8 mouse cellular contexts compared by ENCODE assay signal in the genomic region with DNA sequence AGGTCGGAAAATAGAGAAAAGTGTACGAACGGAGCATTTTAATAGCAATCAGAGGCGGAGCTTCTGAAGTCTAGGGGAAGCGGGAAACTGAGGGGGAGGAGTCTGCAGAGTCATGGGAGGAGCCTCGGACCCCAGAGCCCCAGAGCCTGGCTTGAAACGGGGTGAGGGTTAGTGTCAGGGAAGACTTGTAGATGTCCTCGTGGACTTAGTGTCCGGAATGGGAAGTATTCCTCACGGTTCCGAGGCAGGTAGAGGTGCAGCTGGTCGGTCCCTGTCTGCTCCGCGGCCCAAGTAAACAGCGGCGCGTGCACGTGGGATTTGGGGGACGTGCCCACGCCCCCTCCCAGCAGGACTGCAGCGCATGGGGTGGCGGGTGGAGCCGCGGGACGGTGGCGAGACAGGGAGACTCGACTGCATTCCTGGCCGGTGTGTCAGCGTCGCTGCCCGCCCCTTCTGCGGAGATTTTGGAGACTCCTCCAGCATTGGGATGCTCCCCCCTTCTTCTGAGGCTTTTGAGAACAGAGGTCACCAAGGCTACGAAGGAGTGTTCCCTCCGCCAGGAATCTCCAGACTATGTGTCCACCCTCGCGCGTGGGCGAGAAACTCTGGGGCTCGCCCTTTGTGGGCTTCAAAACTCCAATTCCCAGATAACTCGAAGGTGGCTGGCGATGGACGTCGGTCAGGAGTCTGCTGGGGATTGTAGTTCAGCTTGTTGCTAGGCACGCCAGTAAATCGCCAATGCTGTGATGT. TPM values are rescaled to one million over a fixed set of nuclear protein-coding genes. Genes with fewer than 3 reads are reported as not detected.
A peak's percentile ranks its signal among the peaks of the same experiment; 100 is the strongest.
DNase-seq lines count a peak whose midpoint lies in the region; ATAC-seq and TF ChIP-seq lines count a peak whose summit lies in the region.

No protein-coding gene starts in this region.

- no peak for TF ChIP-seq POLR2A in cerebellum, adult 2 months (IDR thresholded peaks at IDR 0.05; ENCODE audit: borderline replicate concordance, insufficient read depth, low read length)

- ATAC-seq in Patski, result peak; percentile 49
- ATAC-seq in forebrain, embryonic 16.5 days, result peak; percentile 73
- peak; percentile 73 for ATAC-seq in lung, embryonic 14.5 days (ENCODE audit: insufficient read depth)

- H3K9me3 ChIP-seq in forebrain, embryonic 16.5 days (ENCODE audit: control insufficient read depth, low read length), result no peaks in the 10 kb centered on the region
- H3K9me3 ChIP-seq in lung, embryonic 14.5 days (ENCODE audit: low read depth, low read length), result no peaks in the 10 kb centered on the region

- intact Hi-C loops in heart, postnatal 25 days (cut with DNase I), result loop anchor here (5.0 kb wide), 1 partner anchor 63 kb away; no protein-coding TSS in a partner anchor

- H3K4me1 ChIP-seq in cerebellum, adult 2 months (ENCODE audit: control insufficient read depth, insufficient read depth, low read length), result 0 out of 2 replicates have a peak, but pooled peaks cover 5% of the 10 kb centered on the region
- peaks cover 29% of the 10 kb centered on the region for H3K4me1 ChIP-seq in forebrain, embryonic 16.5 days (replicated peaks; ENCODE audit: control insufficient read depth, insufficient read depth, low read length)
- peaks cover 8% of the 10 kb centered on the region; the same call in 1 of the 2 replicates for H3K4me1 ChIP-seq in lung, embryonic 14.5 days (ENCODE audit: insufficient read depth)

- H3K9ac ChIP-seq in forebrain, embryonic 16.5 days (replicated peaks; ENCODE audit: low read depth, low read length), result peak overlapping the region; percentile 52
- peak overlapping the region; percentile 63 for H3K9ac ChIP-seq in lung, embryonic 14.5 days

- in situ Hi-C loops in Patski (cut with MboI; ENCODE audit: low pct_unique_long_range_greater_than_20kb), result no loop called here

- POLR2A ChIA-PET in Patski (lab: Charles Lee), result interaction anchor here (0.9 to 1.8 kb wide), 4 partner anchors 13 to 90 kb away, joined by 3 to 5 read pairs (median 4); no protein-coding TSS in a partner anchor

- peak overlapping the region; percentile 2; the same call in 1 of the 2 replicates for H3K27ac ChIP-seq in cerebellum, adult 2 months (ENCODE audit: insufficient read depth, low read length)
- peak overlapping the region; percentile 29 for H3K27ac ChIP-seq in forebrain, embryonic 16.5 days (ENCODE audit: low read length)
- H3K27ac ChIP-seq in lung, embryonic 14.5 days (ENCODE audit: low read depth), result peak overlapping the region; percentile 62

- peak overlapping the region; percentile 96 for H3K4me3 ChIP-seq in cerebellum, adult 2 months (replicated peaks; ENCODE audit: insufficient read depth, low read depth, low read length)
- H3K4me3 ChIP-seq in forebrain, embryonic 16.5 days (replicated peaks; ENCODE audit: low read length), result peak overlapping the region; percentile 49
- peak overlapping the region; percentile 64 for H3K4me3 ChIP-seq in lung, embryonic 14.5 days (ENCODE audit: low read depth, low read length)

- CTCF ChIA-PET in Patski (lab: Charles Lee), result interaction anchor here (0.9 to 5.8 kb wide), 4 partner anchors 11 to 18 kb away, joined by 3 to 38 read pairs (median 8); no protein-coding TSS in a partner anchor

- DNase-seq in Patski (ENCODE audit: low read depth, low spot score), result no peak
- peak; percentile 75 to 78 for DNase-seq in cerebellum, adult 2 months
- DNase-seq in heart, postnatal 25 days (ENCODE audit: low spot score), result peak; percentile 69
- DNase-seq in layer of hippocampus, adult 18-20 months (ENCODE audit: low spot score in 2 of 2), result peak; percentile 70 to 80
- DNase-seq in lung, embryonic 14.5 days, result peak; percentile 92
- DNase-seq in ovary, postnatal 36 days (ENCODE audit: low spot score), result peak; percentile 66
- DNase-seq in thymus, postnatal 4 days, result peak; percentile 78

- WGBS in cerebellum, adult 2 months, result under 1% methylated on average over 45 of the region's 45 CpGs
- under 1% methylated on average over 45 of the region's 45 CpGs for WGBS in forebrain, embryonic 16.5 days
- under 1% methylated on average over 45 of the region's 45 CpGs for WGBS in lung, embryonic 14.5 days

- no peaks in the 10 kb centered on the region for H3K27me3 ChIP-seq in Patski
- no peaks in the 10 kb centered on the region for H3K27me3 ChIP-seq in cerebellum, adult 2 months (ENCODE audit: control insufficient read depth, insufficient read depth, low read length)
- H3K27me3 ChIP-seq in forebrain, embryonic 16.5 days (replicated peaks; ENCODE audit: control insufficient read depth, insufficient read depth, low read length), result no peaks in the 10 kb centered on the region; the same call in 1 of the 2 replicates
- H3K27me3 ChIP-seq in lung, embryonic 14.5 days (ENCODE audit: insufficient read depth, low read length), result no peaks in the 10 kb centered on the region

- TF ChIP-seq CTCF in Patski (IDR thresholded peaks at IDR 0.05), result no peak
- no peak for TF ChIP-seq CTCF in cerebellum, adult 2 months (IDR thresholded peaks at IDR 0.05; ENCODE audit: borderline replicate concordance, insufficient read depth, low read depth, low read length)
- no peak for TF ChIP-seq CTCF in lung, embryonic 14.5 days (IDR thresholded peaks at IDR 0.05; ENCODE audit: low read depth)

- H3K4me2 ChIP-seq in forebrain, embryonic 16.5 days (ENCODE audit: low read length), result peak overlapping the region; percentile 96
- peak overlapping the region; percentile 94 for H3K4me2 ChIP-seq in lung, embryonic 14.5 days

- H3K36me3 ChIP-seq in forebrain, embryonic 16.5 days (ENCODE audit: control insufficient read depth, insufficient read depth), result peaks cover 7% of the 10 kb centered on the region; the same call in 1 of the 2 replicates
- peaks cover 27% of the 10 kb centered on the region for H3K36me3 ChIP-seq in lung, embryonic 14.5 days (ENCODE audit: insufficient read depth)

RNA-seq across cellular contexts. Expression of a gene that starts 0.5 kb away (rescaled TPM):
- 11.9 TPM for polyA plus RNA-seq in Patski (2021)
- 4.1 and 4.8 TPM in 2 replicates for polyA plus RNA-seq in cerebellum, adult 2 months (2012; rRNA removed)
- 3.0 and 3.6 TPM in 2 replicates for polyA plus RNA-seq in forebrain, embryonic 16.5 days (2015; fragmentation: Nextera tagmentation; extraction: Ambion mirVana)
- 10 to 100 TPM; 36.5 to 40.5 TPM for total RNA-seq in heart, postnatal 25 days (2021)
- total RNA-seq in layer of hippocampus, adult 18-20 months (2021), result 1 to 10 TPM; 6.3 to 7.8 TPM
- 5.4 and 7.9 TPM in 2 replicates for polyA plus RNA-seq in lung, embryonic 14.5 days (2014; fragmentation: Nextera tagmentation; extraction: Ambion mirVana)

RNA-seq across cellular contexts. Expression of a gene that starts 0.8 kb away (rescaled TPM):
- polyA plus RNA-seq in Patski (2021), result 16.6 TPM
- 12.6 and 12.7 TPM in 2 replicates for polyA plus RNA-seq in cerebellum, adult 2 months (2012; rRNA removed)
- polyA plus RNA-seq in forebrain, embryonic 16.5 days (2015; fragmentation: Nextera tagmentation; extraction: Ambion mirVana), result 23.1 and 26.4 TPM in 2 replicates
- 1 to 10 TPM; 9.1 to 9.7 TPM for total RNA-seq in heart, postnatal 25 days (2021)
- 10 to 100 TPM; 19.9 to 21.0 TPM for total RNA-seq in layer of hippocampus, adult 18-20 months (2021)
- polyA plus RNA-seq in lung, embryonic 14.5 days (2014; fragmentation: Nextera tagmentation; extraction: Ambion mirVana), result 21.3 and 24.2 TPM in 2 replicates

RNA-seq across cellular contexts. Expression of a gene that starts 15.5 kb away (rescaled TPM):
- polyA plus RNA-seq in Patski (2021), result 40.9 TPM
- polyA plus RNA-seq in cerebellum, adult 2 months (2012; rRNA removed), result 52.2 and 53.9 TPM in 2 replicates
- polyA plus RNA-seq in forebrain, embryonic 16.5 days (2015; fragmentation: Nextera tagmentation; extraction: Ambion mirVana), result 79.3 and 85.9 TPM in 2 replicates
- total RNA-seq in heart, postnatal 25 days (2021), result 10 to 100 TPM; 40.7 to 45.1 TPM
- total RNA-seq in layer of hippocampus, adult 18-20 months (2021), result 10 to 100 TPM; 47.7 to 49.0 TPM
- 88.6 and 90.5 TPM in 2 replicates for polyA plus RNA-seq in lung, embryonic 14.5 days (2014; fragmentation: Nextera tagmentation; extraction: Ambion mirVana)

RNA-seq across cellular contexts. Expression of a gene that starts 21.7 kb away (rescaled TPM):
- polyA plus RNA-seq in Patski (2021), result 26.2 TPM
- 45.0 and 46.3 TPM in 2 replicates for polyA plus RNA-seq in cerebellum, adult 2 months (2012; rRNA removed)
- polyA plus RNA-seq in forebrain, embryonic 16.5 days (2015; fragmentation: Nextera tagmentation; extraction: Ambion mirVana), result 25.3 and 28.5 TPM in 2 replicates
- total RNA-seq in heart, postnatal 25 days (2021), result 10 to 100 TPM; 10.8 to 12.6 TPM
- total RNA-seq in layer of hippocampus, adult 18-20 months (2021), result 10 to 100 TPM; 37.5 to 38.3 TPM
- 11.4 and 12.1 TPM in 2 replicates for polyA plus RNA-seq in lung, embryonic 14.5 days (2014; fragmentation: Nextera tagmentation; extraction: Ambion mirVana)

RNA-seq across cellular contexts. Expression of a gene that starts 43.8 kb away (rescaled TPM):
- 44.0 TPM for polyA plus RNA-seq in Patski (2021)
- 1.7 and 2.1 TPM in 2 replicates for polyA plus RNA-seq in cerebellum, adult 2 months (2012; rRNA removed)
- 2.2 and 2.5 TPM in 2 replicates for polyA plus RNA-seq in forebrain, embryonic 16.5 days (2015; fragmentation: Nextera tagmentation; extraction: Ambion mirVana)
- total RNA-seq in heart, postnatal 25 days (2021), result under 1 TPM; 0.23 to 0.31 TPM
- total RNA-seq in layer of hippocampus, adult 18-20 months (2021), result 1 to 10 TPM; 4.5 to 5.5 TPM
- 6.5 and 7.5 TPM in 2 replicates for polyA plus RNA-seq in lung, embryonic 14.5 days (2014; fragmentation: Nextera tagmentation; extraction: Ambion mirVana)

Comparison
In these comparisons a context has a peak if more than half of its experiments do, and no peak if none do; other contexts are left out.
1. H3K27ac ChIP-seq: peak in every context shown above with its lines; median percentile 62 in lung, embryonic 14.5 days; 29 in forebrain, embryonic 16.5 days; 2 in cerebellum, adult 2 months.